Mouse (Mus musculus) neural tube, embryonic 14.5 days (tissue): ENCODE results near the gene Trim25. TPM values are rescaled to one million over a fixed set of nuclear protein-coding genes. Genes with fewer than 3 reads are reported as not detected.
A peak's percentile ranks its signal among the peaks of the same experiment; 100 is the strongest.

Experiments
- ATAC-seq: fragments of 200-750 bp; cut with Nextera tagmentation; 2 replicates; pipeline ENCODE4 v1.8.0; 2017; ENCODE audit warnings: low read depth, mild to moderate bottlenecking, moderate TSS enrichment, moderate library complexity
- H3K27ac ChIP-seq: fragments of 300-500 bp; sonication (generic); 2 replicates; pipeline ENCODE4 v1.5.1; 2014; ENCODE audit warnings: low read depth, mild to moderate bottlenecking, control low read depth, low read length, moderate library complexity, mixed read lengths
- H3K27me3 ChIP-seq: fragments of 300-500 bp; sonication (generic); 2 replicates; pipeline ENCODE4 v1.6.1; 2014; ENCODE audit warnings: low read length; ENCODE audit not compliant: control insufficient read depth, insufficient read depth
- H3K36me3 ChIP-seq: fragments of 300-500 bp; sonication (generic); 2 replicates; pipeline ENCODE4 v1.6.1; 2014; ENCODE audit warnings: low read length, mixed read lengths; ENCODE audit not compliant: control insufficient read depth, insufficient read depth
- H3K4me1 ChIP-seq: fragments of 300-500 bp; sonication (generic); 2 replicates; pipeline ENCODE4 v1.6.1; 2014; ENCODE audit warnings: low read length; ENCODE audit not compliant: control insufficient read depth, insufficient read depth
- H3K4me2 ChIP-seq: fragments of 300-500 bp; sonication (generic); 2 replicates; pipeline ENCODE4 v1.6.1; 2014; ENCODE audit warnings: mild to moderate bottlenecking, low read depth, low read length, control low read depth
- H3K4me3 ChIP-seq: fragments of 300-500 bp; sonication (generic); 2 replicates; pipeline ENCODE4 v1.5.1; 2014; ENCODE audit warnings: low read depth, low read length, control low read depth, mixed read lengths
- H3K9ac ChIP-seq: fragments of 300-500 bp; sonication (generic); replicated peaks from 2 replicates; pipeline ENCODE4 v1.6.1; 2014; ENCODE audit warnings: low read depth, mild to moderate bottlenecking, control low read depth, low read length, mixed read lengths
- H3K9me3 ChIP-seq: fragments of 300-500 bp; sonication (generic); 2 replicates; pipeline ENCODE4 v1.6.1; 2016; ENCODE audit warnings: low read length; ENCODE audit not compliant: control insufficient read depth
- WGBS: fragments of 180-500 bp; shearing (Covaris S2); extraction: QIAGEN DNeasy Blood & Tissue Kit; methylation state at CpG from one replicate; pipeline ENCODE4 v1.1.7; 2014; 5-methylcytosine and 5-hydroxymethylcytosine counted together
- polyA plus RNA-seq: library from polyadenylated mRNA; unstranded; fragments of >200 nt; fragmentation: Nextera tagmentation; extraction: Ambion mirVana; gene quantifications from 2 replicates; pipeline ENCODE4 v1.2.1, GENCODE M21; 2014

Trim25 gene
- polyA plus RNA-seq, 1 experiment from 2014 or later = 4.7 TPM

- Histone ChIP-seq H3K27me3 (no peaks in the 10 kb centered on the region), H3K4me1 (0 out of 2 replicates have a peak, but pooled peaks cover 5% of the 10 kb centered on the region), H3K9me3 (no peaks in the 10 kb centered on the region), H3K36me3 (no peaks in the 10 kb centered on the region), H3K4me2 (no peak overlapping the region), H3K9ac (no peak overlapping the region), H3K27ac (no peak overlapping the region), H3K4me3 (no peak overlapping the region)
- ATAC-seq = no peak
- WGBS = 85% methylated on average over 3 of the region's 3 CpGs
Observed at GRCm38 (mm10) chr11:88958851-88959250, 40.3 kb upstream of the Trim25 start.

- Histone ChIP-seq H3K27me3 (no peaks in the 10 kb centered on the region), H3K9ac (no peak within 1 kb of the TSS), H3K4me1 (no peaks in the 10 kb centered on the region), H3K4me3 (no peak within 1 kb of the TSS), H3K27ac (no peak within 1 kb of the TSS), H3K4me2 (no peak within 1 kb of the TSS), H3K9me3 (no peaks in the 10 kb centered on the region), H3K36me3 (no peaks in the 10 kb centered on the region)
- ATAC-seq = no peak
- WGBS = 96% methylated on average over 2 of the region's 3 CpGs
Observed at GRCm38 (mm10) chr11:88966881-88967361, 32.3 kb upstream of the Trim25 start, which contains the start of gene Elobl. Gene Elobl, minus strand, starts transcription at chr11:88966931.

GRCm38 (mm10) chr11:88970202-88970732 is 28.9 kb upstream of the Trim25 start, which contains the start of gene Coil:
Gene Coil, plus strand, starts transcription at chr11:88970252.
- ATAC-seq = no peak

GRCm38 (mm10) chr11:88973776-88974701 is 25.1 kb upstream of the Trim25 start:
- H3K4me3 ChIP-seq = peak overlapping the region; percentile 64
- H3K9ac ChIP-seq = peak overlapping the region; percentile 67
- H3K36me3 ChIP-seq = no peaks in the 10 kb centered on the region
- 2% methylated on average over 60 of the region's 62 CpGs for WGBS
- no peaks in the 10 kb centered on the region for H3K9me3 ChIP-seq
- no peaks in the 10 kb centered on the region for H3K27me3 ChIP-seq
- H3K4me1 ChIP-seq = peaks cover 2% of the 10 kb centered on the region; the same call in 1 of the 2 replicates
- peak overlapping the region; percentile 65 for H3K4me2 ChIP-seq
- peak overlapping the region; percentile 93 for H3K27ac ChIP-seq
- peak; percentile 91 for ATAC-seq

More at GRCm38 (mm10) chr11:88970202-88970732, 28.9 kb upstream of the Trim25 start, which contains the start of gene Coil:
- H3K27ac ChIP-seq = no peak within 1 kb of the TSS
- no peak within 1 kb of the TSS for H3K9ac ChIP-seq
- H3K9me3 ChIP-seq = no peaks in the 10 kb centered on the region
- no peak within 1 kb of the TSS for H3K4me2 ChIP-seq
- no peaks in the 10 kb centered on the region for H3K27me3 ChIP-seq
- 41% methylated on average over 2 of the region's 2 CpGs for WGBS
- no peak within 1 kb of the TSS for H3K4me3 ChIP-seq
- no peaks in the 10 kb centered on the region for H3K36me3 ChIP-seq
- peaks cover 2% of the 10 kb centered on the region; the same call in 1 of the 2 replicates for H3K4me1 ChIP-seq

- Histone ChIP-seq H3K4me1 (peaks cover 2% of the 10 kb centered on the region; the same call in 1 of the 2 replicates), H3K27ac (no peak overlapping the region), H3K9me3 (no peaks in the 10 kb centered on the region), H3K4me2 (no peak overlapping the region), H3K4me3 (no peak overlapping the region), H3K36me3 (peaks cover under 1% of the 10 kb centered on the region; the same call in 1 of the 2 replicates), H3K27me3 (no peaks in the 10 kb centered on the region), H3K9ac (no peak overlapping the region)
- no peak for ATAC-seq
- 84% methylated on average over 2 of the region's 2 CpGs for WGBS
Observed at GRCm38 (mm10) chr11:88976320-88976719, 22.9 kb upstream of the Trim25 start.

GRCm38 (mm10) chr11:88977188-88977587 is 22.0 kb upstream of the Trim25 start:
- H3K27me3 ChIP-seq = no peaks in the 10 kb centered on the region
- no peak overlapping the region for H3K27ac ChIP-seq
- no peaks in the 10 kb centered on the region for H3K9me3 ChIP-seq
- H3K4me3 ChIP-seq = no peak overlapping the region
- no peak for ATAC-seq
- H3K9ac ChIP-seq = no peak overlapping the region
- peaks cover 2% of the 10 kb centered on the region; the same call in 1 of the 2 replicates for H3K4me1 ChIP-seq
- H3K36me3 ChIP-seq = peaks cover 2% of the 10 kb centered on the region; the same call in 1 of the 2 replicates
- WGBS = 94% methylated on average over 5 of the region's 5 CpGs
- no peak overlapping the region for H3K4me2 ChIP-seq

GRCm38 (mm10) chr11:88981337-88981736 is 17.8 kb upstream of the Trim25 start:
- Histone ChIP-seq H3K36me3 (peaks cover 13% of the 10 kb centered on the region), H3K4me3 (no peak overlapping the region), H3K9ac (no peak overlapping the region), H3K27ac (no peak overlapping the region), H3K9me3 (no peaks in the 10 kb centered on the region), H3K4me2 (no peak overlapping the region), H3K27me3 (no peaks in the 10 kb centered on the region), H3K4me1 (no peaks in the 10 kb centered on the region)
- 94% methylated on average over 8 of the region's 8 CpGs for WGBS
- ATAC-seq = no peak

- no peak for ATAC-seq
- Histone ChIP-seq H3K9ac (no peak overlapping the region), H3K4me3 (no peak overlapping the region), H3K4me2 (no peak overlapping the region), H3K36me3 (peaks cover 16% of the 10 kb centered on the region), H3K27ac (no peak overlapping the region), H3K27me3 (no peaks in the 10 kb centered on the region), H3K9me3 (no peaks in the 10 kb centered on the region), H3K4me1 (no peaks in the 10 kb centered on the region)
- WGBS = 88% methylated on average over 10 of the region's 10 CpGs
Observed at GRCm38 (mm10) chr11:88986616-88987015, 12.6 kb upstream of the Trim25 start.

- ATAC-seq = no peak
- no peaks in the 10 kb centered on the region for H3K27me3 ChIP-seq
- H3K4me3 ChIP-seq = no peak overlapping the region
- WGBS = 82% methylated on average over 5 of the region's 5 CpGs
- H3K27ac ChIP-seq = no peak overlapping the region
- no peak overlapping the region for H3K9ac ChIP-seq
- H3K9me3 ChIP-seq = no peaks in the 10 kb centered on the region
- H3K36me3 ChIP-seq = peaks cover 11% of the 10 kb centered on the region; the same call in 1 of the 2 replicates
- H3K4me1 ChIP-seq = no peaks in the 10 kb centered on the region
- no peak overlapping the region for H3K4me2 ChIP-seq
Observed at GRCm38 (mm10) chr11:88988956-88989355, 10.2 kb upstream of the Trim25 start.
